Mouse (Mus musculus): ENCODE measurements around the gene Itpkb. TPM values are rescaled to one million over a fixed set of nuclear protein-coding genes. Genes with fewer than 3 reads are reported as not detected.

Gene Itpkb
- polyA plus RNA-seq, 1 experiment from 2014 or later: 63.0 TPM

DNA sequence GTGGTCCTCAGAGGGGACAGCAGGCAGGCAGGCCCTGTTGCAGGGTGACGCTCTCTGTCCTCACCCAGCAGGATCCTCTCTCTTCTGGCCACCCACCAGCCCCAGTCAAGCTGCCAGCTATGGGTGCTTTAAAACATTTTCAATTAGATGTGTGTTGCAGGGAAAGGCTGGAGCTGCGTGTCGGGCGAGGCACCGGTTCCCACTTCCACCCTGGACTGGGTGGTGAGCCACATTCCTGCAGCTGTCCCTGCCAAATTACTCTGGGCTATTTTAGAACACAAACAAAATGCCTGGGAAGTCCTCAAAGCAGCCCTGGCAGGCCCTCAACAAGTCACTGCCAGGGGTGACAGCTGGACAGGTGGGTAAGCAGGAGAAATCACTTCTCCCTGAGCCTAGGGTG, 132.1 kb downstream of the Itpkb start:
- H3K79me2 ChIP-seq (ENCODE audit: inconsistent target): no peaks in the 10 kb centered on the region
- H3K36me3 ChIP-seq (ENCODE audit: inconsistent target): no peaks in the 10 kb centered on the region
- H3K27ac ChIP-seq: no peak overlapping the region
- H3K4me3 ChIP-seq (ENCODE audit: inconsistent target): no peak overlapping the region
- WGBS (ENCODE audit: missing documents): 88% methylated on average over 5 of the region's 5 CpGs

DNA sequence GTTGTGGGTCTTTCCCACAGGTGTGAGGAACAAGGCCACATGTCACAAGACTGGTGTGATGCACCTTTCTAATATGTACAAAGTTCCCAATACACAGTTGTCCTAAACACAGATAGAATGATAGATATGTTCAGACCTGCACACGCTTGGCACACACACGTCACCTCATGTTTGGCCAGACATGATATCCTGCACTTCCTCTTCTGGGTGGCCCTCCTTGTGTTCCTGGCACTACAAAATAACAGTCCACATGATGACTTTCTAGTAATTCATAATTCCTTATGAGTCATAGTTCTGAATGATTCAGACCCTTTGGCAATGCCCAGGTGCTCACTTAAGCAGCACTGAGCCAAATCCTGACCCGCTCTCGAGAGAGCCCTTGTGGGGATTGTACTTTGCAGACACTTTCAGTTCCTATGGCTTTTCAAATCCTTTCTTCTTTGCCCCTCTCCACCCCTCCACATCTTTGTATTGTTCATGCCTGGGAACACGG, 132.7 kb downstream of the Itpkb start:
- no peaks in the 10 kb centered on the region for H3K79me2 ChIP-seq (ENCODE audit: inconsistent target)
- H3K4me3 ChIP-seq (ENCODE audit: inconsistent target): no peak overlapping the region
- no peaks in the 10 kb centered on the region for H3K36me3 ChIP-seq (ENCODE audit: inconsistent target)
- 80% methylated on average over 5 of the region's 5 CpGs for WGBS (ENCODE audit: missing documents)
- H3K27ac ChIP-seq: no peak overlapping the region

DNA sequence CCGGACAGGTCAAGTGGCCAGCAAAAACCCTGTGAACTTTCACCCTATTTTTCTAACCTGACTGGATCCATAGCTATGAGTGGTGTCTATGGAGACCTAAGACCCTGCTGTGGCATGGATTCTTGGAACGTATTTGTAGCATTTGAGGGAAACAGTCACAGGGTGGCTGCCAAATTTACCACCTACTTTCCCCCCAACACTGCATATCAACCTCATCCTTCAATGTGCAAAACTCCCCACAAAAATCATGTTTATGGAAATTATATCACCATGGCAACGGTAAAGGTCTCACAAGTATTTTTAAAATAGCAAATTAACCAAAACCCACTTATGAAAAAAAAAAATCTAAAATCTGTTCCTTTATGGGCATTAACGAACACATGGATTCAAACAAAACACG, 134.1 kb downstream of the Itpkb start:
- H3K36me3 ChIP-seq (ENCODE audit: inconsistent target): no peaks in the 10 kb centered on the region
- H3K79me2 ChIP-seq (ENCODE audit: inconsistent target): no peaks in the 10 kb centered on the region
- H3K4me3 ChIP-seq (ENCODE audit: inconsistent target): no peak overlapping the region
- no peak overlapping the region for H3K27ac ChIP-seq
- 98% methylated on average over 5 of the region's 5 CpGs for WGBS (ENCODE audit: missing documents)

DNA sequence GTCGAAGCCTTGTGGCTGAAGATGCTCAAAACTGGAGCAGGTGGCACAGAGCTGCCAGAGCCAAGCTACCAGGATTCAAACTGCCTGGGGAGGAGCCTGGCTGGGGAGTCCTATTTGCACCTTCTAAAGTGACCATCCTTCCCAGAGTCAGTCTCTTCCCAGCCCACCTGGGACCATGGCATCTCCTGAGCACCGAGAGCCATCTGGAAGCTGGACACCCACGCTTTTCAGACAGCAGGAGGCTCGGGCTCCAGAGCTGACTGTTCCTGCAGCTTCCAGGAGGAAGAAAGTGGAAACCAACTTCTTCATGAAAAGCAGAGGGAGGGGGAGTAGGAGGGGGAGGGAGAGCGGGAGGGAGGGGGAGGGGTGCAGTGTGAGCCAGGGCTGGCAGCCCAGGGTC, 135.3 kb downstream of the Itpkb start:
- Histone ChIP-seq H3K4me3 (ENCODE audit: inconsistent target) (no peak overlapping the region), H3K27ac (no peak overlapping the region), H3K36me3 (ENCODE audit: inconsistent target) (no peaks in the 10 kb centered on the region), H3K79me2 (ENCODE audit: inconsistent target) (no peaks in the 10 kb centered on the region)
- WGBS (ENCODE audit: missing documents): 94% methylated on average over 4 of the region's 5 CpGs

DNA sequence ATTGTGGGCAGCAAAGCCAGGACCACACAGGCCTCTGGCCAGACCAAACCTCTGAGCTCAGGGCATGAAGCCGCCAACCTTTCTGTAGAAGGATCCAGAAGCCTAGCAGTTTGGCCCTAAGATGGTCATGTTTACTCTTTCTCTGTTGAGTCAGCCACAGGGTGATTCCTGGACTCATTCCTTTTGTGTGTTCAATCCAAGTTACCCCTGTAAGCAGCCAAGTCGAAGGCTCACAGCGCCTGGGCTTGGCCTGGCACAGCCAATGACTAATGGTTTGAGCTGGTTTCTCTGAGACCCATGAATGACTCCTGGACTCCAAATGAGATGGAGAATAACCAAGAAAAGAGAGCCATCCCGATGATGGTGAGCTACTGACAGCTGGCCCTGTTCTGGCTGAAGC, 137.7 kb downstream of the Itpkb start:
- 91% methylated on average over 4 of the region's 4 CpGs for WGBS (ENCODE audit: missing documents)
- H3K36me3 ChIP-seq (ENCODE audit: inconsistent target): no peaks in the 10 kb centered on the region
- no peak overlapping the region for H3K27ac ChIP-seq

DNA sequence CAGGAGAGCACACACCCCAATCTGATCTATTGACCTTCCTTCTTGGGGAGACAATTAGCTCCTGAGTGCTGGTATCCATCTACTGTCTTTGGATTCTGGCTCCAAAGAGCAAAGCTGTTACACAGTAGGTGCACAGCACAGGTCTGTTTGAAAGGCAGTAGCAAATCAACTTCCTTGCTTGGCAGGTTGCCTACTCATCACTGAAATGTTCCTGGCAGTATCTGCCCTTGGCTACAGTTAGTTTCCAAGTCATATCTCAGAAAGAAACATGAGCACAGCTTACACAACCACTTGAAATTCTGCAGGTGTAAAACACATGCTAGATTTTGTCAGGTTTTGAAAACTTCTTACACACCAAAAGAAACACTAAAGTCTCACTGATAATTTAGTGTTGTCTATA, 143.3 kb downstream of the Itpkb start:
- Histone ChIP-seq H3K79me2 (ENCODE audit: inconsistent target) (no peaks in the 10 kb centered on the region), H3K27ac (no peak overlapping the region), H3K36me3 (ENCODE audit: inconsistent target) (no peaks in the 10 kb centered on the region), H3K4me3 (ENCODE audit: inconsistent target) (no peak overlapping the region)

More for the DNA sequence above, 137.7 kb downstream of the Itpkb start:
- H3K79me2 ChIP-seq (ENCODE audit: inconsistent target): no peaks in the 10 kb centered on the region
- H3K4me3 ChIP-seq (ENCODE audit: inconsistent target): no peak overlapping the region

Other genes starting within 250 kb of the Itpkb start
- 1.3 to 6.0 TPM (median 2.8 TPM) in 3 replicates for gene Coq8a, start 130.9 kb upstream of the Itpkb start, polyA plus RNA-seq (2018)
- gene Psen2, start 67.0 kb upstream of the Itpkb start, polyA plus RNA-seq (2018): 78.3 to 104 TPM (median 84.9 TPM) in 3 replicates
- 0.05 to 0.09 TPM in 2 of 3 replicates, not detected in the other for gene Stum, start 153.0 kb downstream of the Itpkb start, polyA plus RNA-seq (2018)
- gene Parp1, start 238.4 kb downstream of the Itpkb start, polyA plus RNA-seq (2018): 56.6 to 110 TPM (median 59.5 TPM) in 3 replicates